In the genomic region with DNA sequence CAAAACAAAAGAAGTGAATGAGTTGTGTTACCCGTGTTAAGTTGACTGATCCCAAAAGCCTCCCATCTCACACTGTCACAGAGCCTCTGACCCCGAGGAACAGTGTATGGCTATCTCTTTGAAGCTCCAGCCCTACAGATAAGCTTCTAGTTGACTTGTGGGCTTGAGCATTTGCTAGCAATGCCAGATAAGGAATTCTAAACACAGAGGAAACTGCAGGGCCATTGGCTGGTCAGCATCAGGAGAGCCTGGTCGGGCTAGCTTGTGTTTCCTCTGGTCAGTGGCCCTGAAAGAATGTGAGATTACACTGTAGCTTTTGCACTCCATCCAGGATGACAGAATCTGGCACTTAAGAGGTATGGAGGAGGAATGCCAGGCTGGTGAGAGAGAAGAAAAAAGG, we compare ENCODE assay signal across 16 mouse cellular contexts. TPM values are rescaled to one million over a fixed set of nuclear protein-coding genes. Genes with fewer than 3 reads are reported as not detected.
DNase-seq lines count a peak whose midpoint lies in the region; ATAC-seq and TF ChIP-seq lines count a peak whose summit lies in the region.
"Had no signal": no experiment of that assay in that cellular context is flagged by ENCODE, and none has a peak within 500 bp of the region (broad histone marks: within the 10 kb centered on the region; RNA-seq: fewer than 3 reads in every experiment).

No protein-coding gene starts in this region.

- H3K4me1 ChIP-seq in kidney, embryonic 15.5 days: peaks cover 16% of the 10 kb centered on the region
- H3K4me1 ChIP-seq in MEL (ENCODE audit: control insufficient read depth in 1 of 2, insufficient read depth in 2 of 2, low read length in 2 of 2): no peaks in the 10 kb centered on the region
- H3K4me1 ChIP-seq in heart, embryonic 12.5 days (replicated peaks): peaks cover 34% of the 10 kb centered on the region
- peaks cover 0 to 12% of the 10 kb centered on the region in 2 experiments; a peak in 3 of 4 replicates for H3K4me1 ChIP-seq in liver, embryonic 14.5 days (replicated peaks; ENCODE audit: control insufficient read depth in 2 of 2, insufficient read depth in 2 of 2, low read length in 1 of 2)

- no peaks in the 10 kb centered on the region for H3K27me3 ChIP-seq in kidney, embryonic 15.5 days
- H3K27me3 ChIP-seq in MEL (ENCODE audit: control insufficient read depth in 1 of 2, insufficient read depth in 2 of 2, low read length in 2 of 2): peaks cover 0 to 4% of the 10 kb centered on the region in 2 experiments; a peak in 3 of 4 replicates
- H3K27me3 ChIP-seq in heart, embryonic 12.5 days (replicated peaks): no peaks in the 10 kb centered on the region
- no peaks in the 10 kb centered on the region for H3K27me3 ChIP-seq in liver, embryonic 14.5 days (ENCODE audit: control insufficient read depth, insufficient read depth, low read length)

- TF ChIP-seq POLR2A in MEL (IDR thresholded peaks at IDR 0.05; ENCODE audit: control insufficient read depth in 1 of 2, insufficient read depth in 1 of 2, low read depth in 1 of 2, low read length in 2 of 2, poor library complexity in 1 of 2): no peak

- ATAC-seq in kidney, embryonic 15.5 days (replicated peaks; ENCODE audit: low FRiP score): peak; percentile 64; the same call in 1 of the 2 replicates
- ATAC-seq in heart, embryonic 12.5 days (ENCODE audit: insufficient number of reproducible peaks, low FRiP score): peak; percentile 73; the same call in 1 of the 2 replicates
- ATAC-seq in liver, embryonic 14.5 days (ENCODE audit: insufficient read depth): peak; percentile 78

- no peak overlapping the region for H3K4me2 ChIP-seq in kidney, embryonic 15.5 days
- H3K4me2 ChIP-seq in heart, embryonic 12.5 days: peak overlapping the region; percentile 41
- no peak overlapping the region for H3K4me2 ChIP-seq in liver, embryonic 14.5 days (ENCODE audit: low read depth)
- H3K4me2 ChIP-seq: hindbrain, embryonic 14.5 days had no signal

- H3K9me3 ChIP-seq in kidney, embryonic 15.5 days (replicated peaks): no peaks in the 10 kb centered on the region
- H3K9me3 ChIP-seq in MEL (replicated peaks; ENCODE audit: insufficient read depth, low read length): no peaks in the 10 kb centered on the region
- H3K9me3 ChIP-seq in heart, embryonic 12.5 days (replicated peaks): no peaks in the 10 kb centered on the region
- H3K9me3 ChIP-seq in liver, embryonic 14.5 days (ENCODE audit: control insufficient read depth, low read length): no peaks in the 10 kb centered on the region
- H3K9me3 ChIP-seq: forebrain, embryonic 10.5 days; midbrain, embryonic 10.5 days had no signal

- no peak for DNase-seq in kidney, adult 8-10 months
- no peak for DNase-seq in MEL (ENCODE audit: low read depth, low spot score)
- peak; percentile 25 to 35 (median 29) for DNase-seq in liver, embryonic 14.5 days (ENCODE audit: low read depth in 3 of 3, low spot score in 3 of 3)
- no peak for DNase-seq in left cerebral cortex, postnatal 10 days (ENCODE audit: extremely low spot score in 1 of 2, low spot score in 2 of 2)
- no peak for DNase-seq in left cerebral cortex, postnatal 25 days (ENCODE audit: low spot score in 2 of 2)
- DNase-seq: adrenal gland, postnatal 25 days; cerebellum, adult 11 months; gastrocnemius, postnatal 10 days; kidney, postnatal 10 days; lung, adult 2 months; retina, postnatal 1 day had no signal

- no peaks in the 10 kb centered on the region for H3K36me3 ChIP-seq in kidney, embryonic 15.5 days
- H3K36me3 ChIP-seq in MEL (ENCODE audit: control insufficient read depth in 1 of 2, insufficient read depth in 2 of 2, low read length in 2 of 2): no peaks in the 10 kb centered on the region
- no peaks in the 10 kb centered on the region for H3K36me3 ChIP-seq in heart, embryonic 12.5 days
- H3K36me3 ChIP-seq in liver, embryonic 14.5 days (replicated peaks; ENCODE audit: control insufficient read depth, insufficient read depth, low read depth): no peaks in the 10 kb centered on the region
- H3K36me3 ChIP-seq: forebrain, embryonic 10.5 days; midbrain, embryonic 10.5 days had no signal

- H3K9ac ChIP-seq in kidney, embryonic 15.5 days: no peak overlapping the region
- no peak overlapping the region for H3K9ac ChIP-seq in MEL (ENCODE audit: control insufficient read depth, low read depth, low read length, poor library complexity, severe bottlenecking)
- no peak overlapping the region for H3K9ac ChIP-seq in heart, embryonic 12.5 days
- H3K9ac ChIP-seq in liver, embryonic 14.5 days (replicated peaks): no peak overlapping the region
- H3K9ac ChIP-seq: hindbrain, embryonic 14.5 days had no signal

- TF ChIP-seq EP300 in MEL (IDR thresholded peaks at IDR 0.05; ENCODE audit: low read depth in 1 of 2, low read length in 2 of 2): no peak
- no peak for TF ChIP-seq EP300 in liver, embryonic 14.5 days (IDR thresholded peaks at IDR 0.05; ENCODE audit: low read depth)

- 27% methylated on average over 3 of the region's 3 CpGs for WGBS in kidney, embryonic 15.5 days
- under 1% methylated on average over 3 of the region's 3 CpGs for WGBS in heart, embryonic 12.5 days
- 2% methylated on average over 3 of the region's 3 CpGs for WGBS in liver, embryonic 14.5 days (ENCODE audit: insufficient replicate concordance)

- no peaks in the 10 kb centered on the region for H3K79me2 ChIP-seq in MEL (ENCODE audit: control insufficient read depth, insufficient read depth, low read length, poor library complexity)

- no peak for TF ChIP-seq RAD21 in MEL (IDR thresholded peaks at IDR 0.05; ENCODE audit: low read depth, low read length)

- H3K4me3 ChIP-seq in kidney, embryonic 15.5 days (replicated peaks): no peak overlapping the region
- no peak overlapping the region for H3K4me3 ChIP-seq in MEL (ENCODE audit: control insufficient read depth in 1 of 2, insufficient read depth in 1 of 2, low read depth in 2 of 2, low read length in 2 of 2)
- H3K4me3 ChIP-seq in heart, embryonic 12.5 days: no peak overlapping the region
- no peak overlapping the region for H3K4me3 ChIP-seq in liver, embryonic 14.5 days (ENCODE audit: insufficient read depth in 1 of 2, low read depth in 2 of 2, low read length in 2 of 2)
- H3K4me3 ChIP-seq: forebrain, embryonic 10.5 days; midbrain, embryonic 10.5 days had no signal

- intact Hi-C loops in left cerebral cortex, postnatal 10 days (cut with DNase I): no loop called here
- intact Hi-C loops in left cerebral cortex, postnatal 25 days (cut with DNase I): no loop called here

- TF ChIP-seq CTCF in MEL (IDR thresholded peaks at IDR 0.05 in 2 of 3, conservative IDR thresholded peaks at IDR 0.05 in 1 of 3; ENCODE audit: control insufficient read depth in 1 of 3, insufficient read depth in 1 of 3, low read depth in 2 of 3, low read length in 3 of 3, poor library complexity in 1 of 3, severe bottlenecking in 1 of 3): no peak
- TF ChIP-seq CTCF in liver, embryonic 14.5 days (IDR thresholded peaks at IDR 0.05; ENCODE audit: low read depth): no peak

- peak overlapping the region; percentile 13 for H3K27ac ChIP-seq in kidney, embryonic 15.5 days
- H3K27ac ChIP-seq in MEL (ENCODE audit: control insufficient read depth, low read depth, low read length): no peak overlapping the region
- H3K27ac ChIP-seq in heart, embryonic 12.5 days (ENCODE audit: poor library complexity, severe bottlenecking): peak overlapping the region; percentile 81
- H3K27ac ChIP-seq in liver, embryonic 14.5 days: no peak overlapping the region
- H3K27ac ChIP-seq: forebrain, embryonic 10.5 days; hindbrain, embryonic 14.5 days; midbrain, embryonic 10.5 days had no signal

TF ChIP-seq in MEL, 35 proteins besides CTCF, POLR2A, EP300 and RAD21:
- TF ChIP-seq MAFK (IDR thresholded peaks at IDR 0.05; ENCODE audit: borderline replicate concordance, low read depth, low read length) (no peak), ZC3H11A (IDR thresholded peaks at IDR 0.05; ENCODE audit: low read depth, low read length) (no peak), NRF1 (IDR thresholded peaks at IDR 0.05; ENCODE audit: insufficient read depth, low read depth, low read length, poor library complexity, severe bottlenecking) (no peak), TBP (IDR thresholded peaks at IDR 0.05; ENCODE audit: low read depth, low read length) (no peak), ETS1 (IDR thresholded peaks at IDR 0.05; ENCODE audit: low read depth, low read length) (no peak), GATA1 (IDR thresholded peaks at IDR 0.05; ENCODE audit: low read depth, low read length) (0 out of 2 replicates have a peak, but pooled peaks have one; percentile 14), MYC (IDR thresholded peaks at IDR 0.05; ENCODE audit: low read depth, low read length) (no peak)
TF ChIP-seq in MEL: peak in this region for 1.

RNA-seq across cellular contexts. Expression of gene Tmem135, which starts 36.4 kb away (rescaled TPM):
- 33.7 and 34.0 TPM in 2 replicates for polyA plus RNA-seq in kidney, embryonic 15.5 days (2015; fragmentation: Nextera tagmentation; extraction: Ambion mirVana)
- 7.4 and 8.8 TPM in 2 replicates for total RNA-seq in MEL (2012; rRNA removed)
- 10 to 100 TPM in 1 of 2 experiments, not detected in 1; 33.9 TPM for polyA plus RNA-seq in MEL (2012; ENCODE audit: insufficient read depth in 1 of 2, insufficient read length in 2 of 2, low read depth in 1 of 2, low replicate concordance in 2 of 2, missing spikeins in 1 of 2)
- 30.2 and 31.2 TPM in 2 replicates for polyA plus RNA-seq in heart, embryonic 12.5 days (2016; fragmentation: Nextera tagmentation; extraction: Ambion mirVana)
- polyA plus RNA-seq in liver, embryonic 14.5 days (2012; rRNA removed): 4.0 and 5.4 TPM in 2 replicates
- 12.7 and 13.6 TPM in 2 replicates for polyA plus RNA-seq in liver, embryonic 14.5 days (2014; fragmentation: Nextera tagmentation; extraction: Ambion mirVana)
- 10 to 100 TPM; 55.6 to 60.5 TPM for total RNA-seq in left cerebral cortex, postnatal 10 days (2021)
- total RNA-seq in left cerebral cortex, postnatal 25 days (2021): 10 to 100 TPM; 65.1 to 73.9 TPM

RNA-seq across cellular contexts. Expression of gene Fzd4, which starts 36.5 kb away (rescaled TPM):
- polyA plus RNA-seq in kidney, embryonic 15.5 days (2015; fragmentation: Nextera tagmentation; extraction: Ambion mirVana): 27.1 and 27.5 TPM in 2 replicates
- total RNA-seq in MEL (2012; rRNA removed): 0.08 and 0.13 TPM in 2 replicates
- polyA plus RNA-seq in MEL (2012; ENCODE audit: insufficient read depth in 1 of 2, insufficient read length in 2 of 2, low read depth in 1 of 2, low replicate concordance in 2 of 2, missing spikeins in 1 of 2): 1 to 10 TPM in 1 of 2 experiments, not detected in 1; 1.1 TPM
- polyA plus RNA-seq in heart, embryonic 12.5 days (2016; fragmentation: Nextera tagmentation; extraction: Ambion mirVana): 10.5 and 11.0 TPM in 2 replicates
- 1.7 and 2.0 TPM in 2 replicates for polyA plus RNA-seq in liver, embryonic 14.5 days (2012; rRNA removed)
- 2.0 and 2.3 TPM in 2 replicates for polyA plus RNA-seq in liver, embryonic 14.5 days (2014; fragmentation: Nextera tagmentation; extraction: Ambion mirVana)
- total RNA-seq in left cerebral cortex, postnatal 10 days (2021): 1 to 10 TPM; 5.4 to 7.8 TPM
- total RNA-seq in left cerebral cortex, postnatal 25 days (2021): 1 to 10 TPM; 6.3 to 6.9 TPM

Comparison
In these comparisons a context has a peak if more than half of its experiments do, and no peak if none do; other contexts are left out.
1. H3K27ac ChIP-seq: peak in kidney, embryonic 15.5 days (single experiment) and heart, embryonic 12.5 days (single experiment); none in MEL (single experiment) and liver, embryonic 14.5 days (single experiment).
2. DNase-seq: peak in liver, embryonic 14.5 days (3 of 3); none in kidney, adult 8-10 months (0 of 2), MEL (single experiment), left cerebral cortex, postnatal 10 days (0 of 2) and left cerebral cortex, postnatal 25 days (0 of 2).
3. Peak in every context shown above with its lines, with median percentiles within 50 percentile points of each other: ATAC-seq.